ENCODE assay signal across 7 mouse cellular contexts in the genomic region with DNA sequence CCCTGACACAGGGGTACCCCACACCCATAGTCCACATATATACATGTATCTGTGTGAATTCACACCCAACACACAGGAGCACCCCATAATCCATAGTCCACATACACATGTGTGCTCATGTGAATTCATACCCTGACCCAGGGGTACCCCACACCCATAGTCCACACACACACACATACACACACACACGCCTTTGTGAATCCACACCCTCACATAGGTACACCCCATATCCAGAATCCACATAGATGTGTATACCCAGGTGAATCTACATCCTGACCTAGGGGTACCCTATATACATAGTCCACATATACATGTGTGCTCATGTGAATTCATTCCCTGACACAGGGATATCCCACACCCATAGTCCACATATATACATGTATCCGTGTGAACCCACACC.
DNase-seq lines count a peak whose midpoint lies in the region; ATAC-seq lines count a peak whose summit lies in the region.
"Not testable (repeated sequence)": the region's sequence is repeated elsewhere in the genome, so short reads cannot be mapped to it uniquely, and the experiment has no call there.

No protein-coding gene starts in this region.

- H3K36me3 ChIP-seq in embryonic facial prominence, embryonic 12.5 days; forebrain, embryonic 12.5 days (replicated peaks); heart, embryonic 11.5 days (ENCODE audit: control insufficient read depth, insufficient read depth, low read length); heart, embryonic 14.5 days (ENCODE audit: control insufficient read depth, insufficient read depth, low read length); intestine, embryonic 16.5 days (ENCODE audit: control insufficient read depth, insufficient read depth, low read length); limb, embryonic 11.5 days (ENCODE audit: control insufficient read depth, insufficient read depth, low read length); midbrain, embryonic 13.5 days: not testable (repeated sequence)

- WGBS in embryonic facial prominence, embryonic 12.5 days = 80% methylated on average over 2 of the region's 2 CpGs
- 88% methylated on average over 2 of the region's 2 CpGs for WGBS in forebrain, embryonic 12.5 days
- 81% methylated on average over 2 of the region's 2 CpGs for WGBS in heart, embryonic 11.5 days (ENCODE audit: insufficient replicate concordance)
- WGBS in heart, embryonic 14.5 days = 78% methylated on average over 2 of the region's 2 CpGs
- 93% methylated on average over 2 of the region's 2 CpGs for WGBS in intestine, embryonic 16.5 days
- WGBS in limb, embryonic 11.5 days = 93% methylated on average over 2 of the region's 2 CpGs
- WGBS in midbrain, embryonic 13.5 days = 90% methylated on average over 2 of the region's 2 CpGs

- not testable (repeated sequence) for H3K9me3 ChIP-seq in embryonic facial prominence, embryonic 12.5 days; forebrain, embryonic 12.5 days; heart, embryonic 11.5 days (replicated peaks; ENCODE audit: control insufficient read depth, low read length); heart, embryonic 14.5 days (ENCODE audit: control insufficient read depth, low read length); intestine, embryonic 16.5 days (ENCODE audit: control insufficient read depth, low read length); limb, embryonic 11.5 days (ENCODE audit: control insufficient read depth, low read length); midbrain, embryonic 13.5 days

- not testable (repeated sequence) for DNase-seq in limb, embryonic 11.5 days (ENCODE audit: low spot score)

- peak; percentile 77; the same call in 1 of the 2 replicates for ATAC-seq in embryonic facial prominence, embryonic 12.5 days (ENCODE audit: insufficient number of reproducible peaks, insufficient read depth, low FRiP score, low TSS enrichment)
- 0 out of 2 replicates have a peak, but pooled peaks have one; percentile 49 for ATAC-seq in forebrain, embryonic 12.5 days (ENCODE audit: low FRiP score)
- 0 out of 2 replicates have a peak, but pooled peaks have one; percentile 2 for ATAC-seq in heart, embryonic 11.5 days (replicated peaks; ENCODE audit: insufficient number of reproducible peaks, low FRiP score, low TSS enrichment)
- ATAC-seq in heart, embryonic 14.5 days (ENCODE audit: insufficient number of reproducible peaks, insufficient read depth, low FRiP score, low read depth) = peak; percentile 26; the same call in 1 of the 2 replicates
- 0 out of 2 replicates have a peak, but pooled peaks have one; percentile 18 for ATAC-seq in intestine, embryonic 16.5 days
- peak; percentile 54; the same call in 1 of the 2 replicates for ATAC-seq in limb, embryonic 11.5 days (ENCODE audit: insufficient number of reproducible peaks, low FRiP score, low TSS enrichment, low read depth)
- ATAC-seq in midbrain, embryonic 13.5 days = peak; percentile 27; the same call in 1 of the 2 replicates

- H3K4me1 ChIP-seq in embryonic facial prominence, embryonic 12.5 days; forebrain, embryonic 12.5 days; heart, embryonic 11.5 days (ENCODE audit: control insufficient read depth, insufficient read depth, low read length); heart, embryonic 14.5 days (ENCODE audit: control insufficient read depth in 2 of 2, insufficient read depth in 2 of 2, low read length in 2 of 2); intestine, embryonic 16.5 days (ENCODE audit: control insufficient read depth, insufficient read depth, low read length); limb, embryonic 11.5 days (ENCODE audit: control insufficient read depth, insufficient read depth, low read length); midbrain, embryonic 13.5 days (replicated peaks): not testable (repeated sequence)

- not testable (repeated sequence) for H3K27me3 ChIP-seq in embryonic facial prominence, embryonic 12.5 days; forebrain, embryonic 12.5 days; heart, embryonic 11.5 days (ENCODE audit: control insufficient read depth, insufficient read depth, low read length); heart, embryonic 14.5 days (ENCODE audit: control insufficient read depth, insufficient read depth, low read length); intestine, embryonic 16.5 days (replicated peaks; ENCODE audit: control insufficient read depth, insufficient read depth, low read length); limb, embryonic 11.5 days (ENCODE audit: control insufficient read depth, insufficient read depth, low read length); midbrain, embryonic 13.5 days

- not testable (repeated sequence) for H3K27ac ChIP-seq in embryonic facial prominence, embryonic 12.5 days; forebrain, embryonic 12.5 days; heart, embryonic 11.5 days (ENCODE audit: low read depth, low read length); heart, embryonic 14.5 days (replicated peaks in 1 of 2; ENCODE audit: control insufficient read depth in 1 of 2, insufficient read depth in 1 of 2, low read depth in 2 of 2, low read length in 2 of 2); intestine, embryonic 16.5 days (ENCODE audit: low read length); limb, embryonic 11.5 days (replicated peaks; ENCODE audit: low read depth, low read length); midbrain, embryonic 13.5 days

- H3K4me3 ChIP-seq in embryonic facial prominence, embryonic 12.5 days; forebrain, embryonic 12.5 days (replicated peaks); heart, embryonic 11.5 days (ENCODE audit: low read depth, low read length); heart, embryonic 14.5 days (ENCODE audit: control insufficient read depth in 1 of 2, insufficient read depth in 1 of 2, low read depth in 1 of 2, low read length in 2 of 2); intestine, embryonic 16.5 days (ENCODE audit: low read length); limb, embryonic 11.5 days (ENCODE audit: low read depth, low read length); midbrain, embryonic 13.5 days (replicated peaks): not testable (repeated sequence)

- not testable (repeated sequence) for H3K4me2 ChIP-seq in embryonic facial prominence, embryonic 12.5 days (replicated peaks); forebrain, embryonic 12.5 days; heart, embryonic 11.5 days; heart, embryonic 14.5 days (ENCODE audit: low read length); intestine, embryonic 16.5 days (ENCODE audit: low read depth, low read length); limb, embryonic 11.5 days (ENCODE audit: low read depth, severe bottlenecking); midbrain, embryonic 13.5 days (replicated peaks)

- H3K9ac ChIP-seq in embryonic facial prominence, embryonic 12.5 days; forebrain, embryonic 12.5 days; heart, embryonic 11.5 days (ENCODE audit: low read depth, low read length); heart, embryonic 14.5 days (ENCODE audit: low read length); intestine, embryonic 16.5 days (ENCODE audit: low read depth, low read length); limb, embryonic 11.5 days (ENCODE audit: low read length); midbrain, embryonic 13.5 days (replicated peaks): not testable (repeated sequence)

Comparison
In these comparisons a context has a peak if more than half of its experiments do, and no peak if none do; other contexts are left out.
1. ATAC-seq: peak in every context shown above with its lines; median percentile 77 in embryonic facial prominence, embryonic 12.5 days; 54 in limb, embryonic 11.5 days; 49 in forebrain, embryonic 12.5 days; 27 in midbrain, embryonic 13.5 days; 26 in heart, embryonic 14.5 days; 18 in intestine, embryonic 16.5 days; 2 in heart, embryonic 11.5 days.